Mouse (Mus musculus) Patski (cell line): ENCODE results near the gene BC028528. TPM values are rescaled to one million over a fixed set of nuclear protein-coding genes. Genes with fewer than 3 reads are reported as not detected.

ENCODE experiments used
- ATAC-seq: fragments of 100-300 bp; one replicate; pipeline ENCODE4 v1.8.0; 2021
- CTCF ChIA-PET: fragments of 350-600 bp; sonication (Branson Sonifier 250); formaldehyde crosslinking; loops from one replicate; lab custom pipeline; 2022; ENCODE audit warnings: inconsistent platforms; lab: Charles Lee
- POLR2A ChIA-PET: fragments of 350-600 bp; sonication (Branson Sonifier 250); formaldehyde crosslinking; loops from one replicate; lab custom pipeline; 2022; ENCODE audit warnings: antibody characterized with exemption, inconsistent platforms; lab: Charles Lee
- DNase-seq: peaks from one replicate; pipeline ENCODE4 v3.0.0-alpha.2; 2011; ENCODE audit warnings: low read depth, low spot score
- H3K27me3 ChIP-seq: fragments of 371-371 bp; one replicate; pipeline ENCODE4 v1.5.1; 2021
- CTCF ChIP-seq: fragments of 100-300 bp; IDR thresholded peaks from one replicate; pipeline ENCODE4 v1.5.1; 2021
- in situ Hi-C: fragments of 300-500 bp; cut with MboI; formaldehyde crosslinking; loops from 3 replicates; pipeline ENCODE4 v1.11.1; 2018; ENCODE audit warnings: low pct_unique_long_range_greater_than_20kb, mixed read lengths
- polyA plus RNA-seq: library from polyadenylated mRNA; unstranded; gene quantifications from one replicate; pipeline ENCODE4 v1.2.3, GENCODE M21; 2021

The BC028528 gene
- polyA plus RNA-seq, 1 experiment from 2014 or later: 0.67 TPM

DNA sequence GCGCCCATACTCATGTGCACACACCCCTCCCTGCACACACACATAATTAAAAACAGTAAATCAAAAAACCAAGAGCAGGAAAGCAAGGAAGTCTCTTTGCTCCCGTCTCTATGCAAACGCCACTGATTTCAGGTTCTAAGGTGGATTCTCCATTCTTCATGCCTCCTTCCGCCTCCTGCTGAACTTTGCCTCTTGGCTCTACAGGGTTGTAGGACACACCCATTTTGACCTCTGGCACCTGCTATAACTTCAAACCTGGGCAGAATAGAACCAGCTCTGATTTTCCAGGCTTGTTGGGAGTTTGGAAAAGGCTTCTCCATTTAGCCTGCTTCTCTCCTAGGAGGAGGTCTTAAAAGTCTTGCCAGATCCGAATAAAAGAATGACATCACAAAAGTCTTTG lies 7.4 kb downstream of the BC028528 start:
- ChIA-PET CTCF (interaction anchor here (1.6 to 4.3 kb wide), 4 partner anchors 8 to 75 kb away, joined by 3 to 46 read pairs (median 14); partner anchors contain the start of genes Car14 and Mrps21), POLR2A (no interaction called here)
- DNase-seq (no peak), ATAC-seq (no peak)
- TF ChIP-seq CTCF: no peak
- no peaks in the 10 kb centered on the region for H3K27me3 ChIP-seq
- in situ Hi-C loops: loop anchor here (5.0 kb wide), 2 partner anchors 78 to 173 kb away; partner anchors contain the start of gene Vps45

DNA sequence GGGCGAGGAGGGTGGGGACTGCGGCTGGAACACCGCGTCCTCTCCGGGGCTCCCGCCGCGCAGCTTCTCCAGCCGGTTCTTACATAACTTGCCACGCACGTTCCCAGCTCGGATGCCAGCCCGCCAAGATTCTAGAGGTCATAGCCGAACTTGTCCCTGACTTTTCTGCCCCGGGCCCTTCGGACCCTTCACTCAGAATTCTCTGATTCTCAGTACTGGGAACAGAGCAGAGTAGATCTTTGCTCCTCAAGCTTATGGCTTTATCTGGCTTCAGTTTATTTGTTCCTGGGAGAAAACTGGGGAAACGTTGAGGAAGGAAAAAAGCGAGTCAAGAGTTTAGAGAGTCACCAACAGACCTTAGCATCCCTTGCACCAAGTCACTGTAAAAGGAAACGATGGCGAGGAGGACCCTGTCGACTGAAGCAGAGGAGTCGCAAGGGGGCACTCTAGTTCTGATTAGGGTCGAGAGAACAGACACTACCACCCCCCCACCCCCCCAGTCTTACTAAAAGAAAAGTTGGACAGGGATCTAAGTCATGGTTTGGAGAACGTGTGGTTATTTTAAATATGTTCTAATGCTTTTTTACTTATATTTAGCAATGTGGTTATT lies 8.9 kb downstream of the BC028528 start:
- ChIA-PET POLR2A (interaction anchor here (0.9 to 2.6 kb wide), 7 partner anchors 10 to 25 kb away, joined by 3 to 10 read pairs (median 5); partner anchors contain the start of gene Aph1a), CTCF (interaction anchor here (0.9 to 4.3 kb wide), 6 partner anchors 10 to 82 kb away, joined by 3 to 46 read pairs (median 8); partner anchors contain the start of genes Car14 and Mrps21)
- peak; percentile 55 for DNase-seq
- in situ Hi-C loops: loop anchor here (5.0 kb wide), 2 partner anchors 79 to 174 kb away; partner anchors contain the start of gene Vps45
- no peaks in the 10 kb centered on the region for H3K27me3 ChIP-seq
- no peak for TF ChIP-seq CTCF
- ATAC-seq: peak; percentile 50

DNA sequence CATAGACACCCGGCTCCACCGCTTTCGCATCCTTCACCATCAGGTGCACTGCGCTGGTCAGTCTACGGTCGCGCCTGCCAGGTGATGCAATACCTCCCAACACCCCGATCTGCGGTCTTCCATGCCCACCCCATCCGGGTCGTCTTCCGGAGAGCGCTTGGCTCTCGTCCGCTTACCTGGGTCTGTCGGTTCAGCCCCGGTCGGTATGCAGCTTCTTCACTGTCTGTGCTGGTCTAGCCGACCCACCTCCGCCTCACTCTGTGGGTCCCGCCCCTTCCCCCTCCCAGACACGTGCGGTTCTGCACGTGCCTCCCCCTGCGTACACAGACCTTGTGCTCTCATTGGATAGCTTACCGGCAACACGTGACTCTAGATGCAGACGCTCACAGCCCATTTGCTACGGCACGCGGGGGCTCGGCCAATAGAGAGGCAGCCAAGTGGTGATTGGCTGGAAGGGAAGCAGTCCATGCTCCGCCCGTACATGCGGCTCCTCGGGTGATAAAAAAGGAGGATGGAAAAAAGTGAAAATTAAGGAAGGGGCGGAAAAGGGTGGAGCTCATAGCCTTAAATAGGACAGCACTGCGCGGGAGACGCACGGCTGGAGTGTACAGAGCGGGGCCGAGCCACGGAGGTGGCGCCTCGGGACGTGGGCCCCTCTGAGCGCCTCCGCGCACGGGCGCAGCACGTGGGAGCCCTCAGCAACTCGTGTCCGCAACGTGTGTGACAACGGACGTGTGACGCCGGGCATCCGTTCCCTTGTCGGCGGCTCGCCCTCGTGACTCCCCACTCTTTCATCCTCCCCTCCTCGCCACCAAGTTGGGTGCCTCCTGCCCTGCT lies 9.6 kb downstream of the BC028528 start, which contains the start of gene Ciart:
Gene Ciart, minus strand, starts transcription at position 273 of the 837 bp plus-strand sequence.
- ATAC-seq (peak; percentile 95), DNase-seq (peak; percentile 98)
- CTCF ChIA-PET: interaction anchor here (0.9 to 4.3 kb wide), 7 partner anchors 10 to 83 kb away, joined by 3 to 46 read pairs (median 8); partner anchors contain the start of genes Car14 and Mrps21
- POLR2A ChIA-PET: interaction anchor here (0.9 to 2.6 kb wide), 7 partner anchors 10 to 25 kb away, joined by 3 to 10 read pairs (median 5); partner anchors contain the start of gene Aph1a
- in situ Hi-C loops: loop anchor here (5.0 kb wide), 2 partner anchors 80 to 175 kb away; partner anchors contain the start of gene Vps45
- H3K27me3 ChIP-seq: no peaks in the 10 kb centered on the region
- no peak for TF ChIP-seq CTCF

DNA sequence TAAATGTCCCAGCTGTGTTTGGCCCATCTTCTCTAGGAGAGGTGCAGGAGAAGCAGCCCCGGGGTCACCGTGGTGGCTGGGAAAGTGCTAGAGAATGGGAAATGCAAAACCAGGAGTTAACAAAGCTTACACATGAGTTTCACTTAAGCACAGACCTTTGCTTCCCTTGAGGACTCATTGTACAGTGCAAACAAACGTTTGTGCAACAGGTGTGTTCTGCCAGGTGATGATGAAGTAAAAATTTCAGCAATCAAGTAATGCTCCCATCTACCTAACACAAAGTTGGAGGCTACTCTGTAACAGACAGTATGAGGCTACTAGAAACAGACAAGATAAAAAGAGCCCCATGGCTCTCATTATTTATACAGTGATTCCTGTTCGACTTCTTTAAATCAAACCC lies 12.7 kb downstream of the BC028528 start:
- in situ Hi-C loops: no loop called here
- CTCF ChIA-PET: interaction anchor here (1.0 kb wide), 1 partner anchor 28 kb away, joined by 3 read pairs; no protein-coding TSS in a partner anchor
- ATAC-seq: no peak
- POLR2A ChIA-PET: no interaction called here
- H3K27me3 ChIP-seq: no peaks in the 10 kb centered on the region
- no peak for TF ChIP-seq CTCF
- DNase-seq: no peak

DNA sequence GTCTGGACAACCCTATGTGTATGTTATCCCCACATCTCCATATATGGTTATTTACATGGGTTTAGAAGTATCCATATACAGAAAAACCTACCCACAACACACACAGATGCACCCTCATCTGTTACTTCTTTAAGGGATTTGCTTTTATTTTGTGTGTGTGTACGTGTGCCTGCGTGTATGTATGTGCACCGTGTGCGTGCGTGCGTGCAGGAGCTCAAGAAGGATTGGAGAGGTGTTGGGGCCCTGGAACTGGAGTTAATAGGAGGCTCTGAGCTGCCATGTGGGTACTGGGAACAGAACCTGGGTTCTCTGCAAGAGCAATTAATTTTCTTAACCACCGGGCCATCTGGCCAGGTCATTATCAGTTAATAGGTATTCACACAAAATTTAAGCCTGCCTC lies 19.8 kb downstream of the BC028528 start:
- ATAC-seq (no peak), DNase-seq (no peak)
- in situ Hi-C loops: no loop called here
- TF ChIP-seq CTCF: no peak
- ChIA-PET POLR2A (interaction anchor here (0.6 to 1.7 kb wide), 5 partner anchors 9 to 94 kb away, joined by 3 to 10 read pairs (median 6); partner anchors contain the start of gene Ciart), CTCF (interaction anchor here (1.1 to 6.5 kb wide), 7 partner anchors 10 to 239 kb away, joined by 3 to 35 read pairs (median 4); partner anchors contain the start of gene Ciart)
- H3K27me3 ChIP-seq: no peaks in the 10 kb centered on the region

DNA sequence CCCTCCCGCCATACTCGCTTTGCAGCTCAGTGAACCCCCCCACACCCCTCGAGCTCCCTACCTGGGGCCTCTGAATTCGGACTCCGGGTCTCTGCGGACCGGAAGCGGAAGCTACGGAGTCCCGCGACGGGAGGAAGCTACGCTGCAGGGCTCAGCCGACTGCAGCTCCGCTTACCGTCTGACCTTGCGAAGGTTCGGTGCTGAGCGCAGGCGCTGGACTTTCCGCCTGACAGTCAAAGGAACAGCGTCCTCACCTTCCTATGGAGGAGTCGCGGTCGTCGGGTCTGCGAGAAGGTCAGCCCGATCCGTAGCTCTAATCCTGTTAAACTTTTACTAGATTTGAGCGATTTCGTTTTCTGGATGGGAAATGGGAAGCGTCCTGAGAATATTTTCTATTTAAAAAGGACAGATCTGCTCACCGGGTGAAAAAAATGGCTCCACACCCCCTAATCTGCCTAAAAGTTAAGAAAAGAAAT lies 20.4 kb downstream of the BC028528 start, which contains the start of gene Mrps21:
Gene Mrps21, minus strand, starts transcription at position 128 of the 476 bp plus-strand sequence.
- H3K27me3 ChIP-seq: no peaks in the 10 kb centered on the region
- in situ Hi-C loops: no loop called here
- TF ChIP-seq CTCF: no peak
- peak; percentile 94 for ATAC-seq
- ChIA-PET POLR2A (interaction anchor here (0.7 to 1.3 kb wide), 4 partner anchors 10 to 34 kb away, joined by 3 to 10 read pairs (median 5); partner anchors contain the start of gene Ciart), CTCF (interaction anchor here (1.0 to 6.5 kb wide), 6 partner anchors 10 to 239 kb away, joined by 3 to 35 read pairs (median 6); partner anchors contain the start of gene Ciart)
- peak; percentile 77 for DNase-seq

DNA sequence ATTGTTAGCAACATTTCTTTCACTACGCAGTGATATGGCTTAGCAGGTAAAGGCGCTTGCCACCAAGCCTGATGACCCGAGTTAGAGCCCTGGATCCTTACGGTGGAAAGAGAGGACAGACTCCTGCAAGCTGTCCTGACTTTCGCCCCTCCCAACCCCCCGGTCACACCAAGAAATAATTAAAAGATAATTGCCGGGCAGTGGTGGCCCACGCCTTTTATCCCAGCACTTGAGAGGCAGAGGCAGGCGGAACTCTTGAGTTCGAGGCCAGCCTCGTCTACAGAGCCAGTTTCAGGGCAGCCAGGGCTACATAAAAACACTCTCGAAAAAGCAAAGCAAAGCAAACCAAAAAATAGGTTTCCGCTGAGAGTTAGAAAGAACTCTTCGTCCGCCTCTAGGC lies 20.8 kb downstream of the BC028528 start:
- ATAC-seq: peak; percentile 3
- POLR2A ChIA-PET: interaction anchor here (0.7 to 1.5 kb wide), 3 partner anchors 15 to 18 kb away, joined by 3 to 6 read pairs (median 5); partner anchors contain the start of gene Prpf3

DNA sequence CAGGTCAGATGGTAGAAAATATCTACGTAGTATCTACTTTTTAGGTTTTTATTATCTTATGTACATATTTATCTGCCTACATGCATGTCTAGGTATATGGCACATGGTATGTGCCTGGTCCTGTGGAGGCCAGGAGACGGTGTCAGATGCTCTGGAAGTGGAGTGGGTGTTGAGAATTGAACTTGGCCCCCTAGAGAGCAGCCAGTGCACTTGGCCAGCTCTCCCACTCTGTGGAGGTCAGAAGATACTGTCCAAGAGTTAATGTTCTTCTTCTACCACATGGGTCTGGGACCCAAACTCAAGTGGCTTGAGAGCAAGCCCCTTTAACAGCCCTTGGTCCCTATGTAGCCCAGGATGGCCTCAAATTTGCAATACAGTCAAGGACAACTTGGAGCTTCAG lies 24.4 kb downstream of the BC028528 start:
- TF ChIP-seq CTCF: no peak
- no peak for ATAC-seq
- DNase-seq: no peak
- in situ Hi-C loops: no loop called here
- H3K27me3 ChIP-seq: no peaks in the 10 kb centered on the region
- ChIA-PET CTCF (interaction anchor here (1.2 kb wide), 1 partner anchor 98 kb away, joined by 3 read pairs; no protein-coding TSS in a partner anchor), POLR2A (interaction anchor here (0.6 to 0.7 kb wide), 2 partner anchors 9 to 17 kb away, joined by 3 to 4 read pairs; no protein-coding TSS in a partner anchor)

More for the DNA sequence above, 20.8 kb downstream of the BC028528 start:
- CTCF ChIA-PET: interaction anchor here (1.0 to 6.5 kb wide), 5 partner anchors 9 to 238 kb away, joined by 3 to 35 read pairs (median 8); partner anchors contain the start of gene Ciart
- no peaks in the 10 kb centered on the region for H3K27me3 ChIP-seq
- in situ Hi-C loops: no loop called here
- DNase-seq: no peak
- TF ChIP-seq CTCF: no peak

DNA sequence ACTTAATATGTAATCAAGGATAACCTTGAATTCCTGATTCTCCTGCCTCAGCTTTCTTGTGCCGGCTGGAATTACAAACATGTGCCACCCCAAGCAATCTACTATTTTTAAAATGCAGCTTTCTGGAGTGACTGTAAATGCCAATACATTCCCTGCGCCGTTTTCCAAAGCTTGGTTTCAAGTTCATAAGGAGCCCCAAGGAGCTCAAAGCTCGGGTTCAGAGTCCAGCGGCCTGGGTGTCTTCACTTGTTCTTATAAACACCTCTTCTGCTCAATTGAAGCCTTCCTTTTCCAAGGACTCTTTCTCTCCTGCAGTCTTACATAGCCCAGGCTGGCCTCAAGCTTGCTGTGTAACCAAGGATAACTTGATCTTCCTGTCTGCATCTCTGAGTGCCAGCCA lies 25.7 kb downstream of the BC028528 start:
- ChIA-PET POLR2A (interaction anchor here (0.6 to 1.0 kb wide), 2 partner anchors 12 to 164 kb away, joined by 3 read pairs; no protein-coding TSS in a partner anchor), CTCF (interaction anchor here (1.0 to 2.6 kb wide), 2 partner anchors 40 to 97 kb away, joined by 3 to 12 read pairs; no protein-coding TSS in a partner anchor)
- ATAC-seq (no peak), DNase-seq (no peak)
- H3K27me3 ChIP-seq: no peaks in the 10 kb centered on the region
- no peak for TF ChIP-seq CTCF
- in situ Hi-C loops: no loop called here
